15 mouse cellular contexts compared by ENCODE assay signal in genomic region chr6:137282050-137282449, GRCm38 (mm10). TPM values are rescaled to one million over a fixed set of nuclear protein-coding genes. Genes with fewer than 3 reads are reported as not detected.
DNase-seq lines count a peak whose midpoint lies in the region; ATAC-seq lines count a peak whose summit lies in the region.
"Had no signal": no experiment of that assay in that cellular context is flagged by ENCODE, and none has a peak within 500 bp of the region (broad histone marks: within the 10 kb centered on the region; RNA-seq: fewer than 3 reads in every experiment).

No protein-coding gene starts in this region.

- DNase-seq in frontal cortex, postnatal 25 days (ENCODE audit: low spot score in 2 of 2): no peak
- DNase-seq in layer of hippocampus, adult 9-11 months: peak; percentile 14
- DNase-seq in layer of hippocampus, postnatal 10 days (ENCODE audit: low spot score in 2 of 2): no peak
- peak; percentile 21 for DNase-seq in right cerebral cortex, postnatal 25 days
- no peak for DNase-seq in right cerebral cortex, postnatal 4 days
- DNase-seq in adrenal gland, adult 2 months: no peak
- DNase-seq: adrenal gland, adult 8-10 months; adrenal gland, postnatal 36 days; cerebellum, adult 11-12 months; cerebellum, adult 9-10 months; cerebellum, postnatal 25 days; gastrocnemius, postnatal 36 days; heart, postnatal 36 days had no signal

- peak; percentile 58; the same call in 1 of the 2 replicates for ATAC-seq in frontal cortex, adult (ENCODE audit: low TSS enrichment)
- ATAC-seq: intestine, embryonic 16.5 days had no signal

RNA-seq across cellular contexts. Expression of gene Ptpro, which starts 29.9 kb away (rescaled TPM):
- 10 to 100 TPM; 85.8 to 94.2 TPM for total RNA-seq in layer of hippocampus, postnatal 10 days (2021)
- total RNA-seq in adrenal gland, adult 2 months (2021): 1 to 10 TPM in 1 of 2 experiments, under 1 TPM in 1; 0.89 to 2.3 TPM
- 0.99 and 1.1 TPM in 2 replicates for polyA plus RNA-seq in adrenal gland, adult 2 months (2012; rRNA removed)

Comparison
In these comparisons a context has a peak if more than half of its experiments do, and no peak if none do; other contexts are left out.
1. DNase-seq: peak in layer of hippocampus, adult 9-11 months (single experiment) and right cerebral cortex, postnatal 25 days (single experiment); none in frontal cortex, postnatal 25 days (0 of 2), layer of hippocampus, postnatal 10 days (0 of 2), right cerebral cortex, postnatal 4 days (single experiment) and adrenal gland, adult 2 months (single experiment).
2. RNA of gene Ptpro, which starts 29.9 kb away (total RNA-seq): 85.8 to 94.2 TPM in layer of hippocampus, postnatal 10 days; 0.89 to 2.3 TPM in adrenal gland, adult 2 months; every median in the first group is over 10 times any median in the second.